Mouse (Mus musculus) B cell, adult 62 days (primary cell): ENCODE results near the gene Lnx1. TPM values are rescaled to one million over a fixed set of nuclear protein-coding genes. Genes with fewer than 3 reads are reported as not detected.

Source experiments
- total RNA-seq: library from RNA; stranded (reverse); gene quantifications from 4 replicates; pipeline ENCODE4 v1.2.4, GENCODE M21; 2023

Gene Lnx1
- total RNA-seq = not detected in 4 replicates

GRCm38 (mm10) chr5:74702766-74703165 is at the start of gene Lnx1:
Lnx1 (minus strand) TSS chr5:74702912.

Other genes with a start within 250 kb of the Lnx1 start
- gene Scfd2, start 171.2 kb downstream of the Lnx1 start, total RNA-seq = 21.6 to 36.5 TPM (median 26.7 TPM) in 4 replicates
- 126 to 140 TPM (median 133 TPM) in 4 replicates for gene Fip1l1, start 167.5 kb downstream of the Lnx1 start, total RNA-seq